Mouse (Mus musculus): Measurements from ENCODE around the gene Tmco1. TPM values are rescaled to one million over a fixed set of nuclear protein-coding genes. Genes with fewer than 3 reads are reported as not detected.

The Tmco1 gene
- 86.5 and 121 TPM in 2 replicates for polyA plus RNA-seq (2014; fragmentation: Nextera tagmentation; extraction: Ambion mirVana)

DNA sequence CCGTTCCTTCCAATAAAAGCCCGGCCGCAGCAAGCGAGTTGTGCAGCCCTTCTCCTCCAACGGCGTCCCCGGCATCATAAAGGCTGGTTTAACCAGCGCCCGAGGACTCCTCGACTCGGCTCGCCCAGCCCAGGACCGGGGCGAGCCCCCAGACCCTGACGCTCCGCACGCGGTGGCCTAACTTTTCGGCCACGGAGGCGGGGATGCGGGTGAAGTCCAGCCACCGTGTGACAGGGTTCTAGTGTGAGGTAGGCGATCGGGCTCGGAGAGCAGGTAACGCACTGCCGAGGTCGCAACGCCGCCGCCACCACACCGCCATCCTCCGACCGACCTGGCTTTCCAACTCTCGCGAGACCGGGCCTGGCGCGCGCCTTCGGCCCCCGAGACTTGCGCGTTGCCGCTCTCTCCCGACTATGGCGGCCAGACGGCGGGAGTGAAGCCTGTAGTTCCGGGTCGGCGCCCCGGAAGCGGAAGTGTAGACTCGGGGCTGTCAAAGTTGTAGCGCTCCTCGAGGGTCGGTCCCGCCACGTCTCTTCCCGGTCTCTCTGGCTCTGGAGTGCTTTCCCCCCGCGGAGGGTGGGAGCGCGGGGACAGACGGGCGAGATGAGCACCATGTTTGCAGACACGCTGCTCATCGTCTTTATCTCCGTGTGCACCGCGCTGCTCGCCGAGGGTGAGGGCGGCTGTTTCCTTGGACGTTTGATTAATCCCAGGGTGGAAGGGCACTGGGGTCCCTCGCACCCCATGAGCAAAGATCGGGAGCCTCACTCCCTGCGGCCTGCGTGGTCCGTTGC is at the start of gene Tmco1:
Gene Tmco1, plus strand, starts transcription at position 118 of the 794 bp plus-strand sequence.
- ATAC-seq (ENCODE audit: low FRiP score, low TSS enrichment), result peak; percentile 98
- WGBS, result under 1% methylated on average over 82 of the region's 82 CpGs
- Histone ChIP-seq H3K4me3 (ENCODE audit: low read length) (peak within 1 kb of the TSS; percentile 86), H3K27ac (ENCODE audit: low read depth, low read length) (peak within 1 kb of the TSS; percentile 94), H3K4me1 (ENCODE audit: control insufficient read depth, insufficient read depth, low read length) (peaks cover 7% of the 10 kb centered on the region), H3K9me3 (ENCODE audit: control insufficient read depth, low read length) (no peaks in the 10 kb centered on the region), H3K4me2 (replicated peaks; ENCODE audit: low read depth, low read length) (peak within 1 kb of the TSS; percentile 60), H3K27me3 (ENCODE audit: control insufficient read depth, insufficient read depth, low read length) (no peaks in the 10 kb centered on the region), H3K9ac (ENCODE audit: low read depth, low read length) (peak within 1 kb of the TSS; percentile 97), H3K36me3 (ENCODE audit: control insufficient read depth, insufficient read depth, low read length) (peaks cover 14% of the 10 kb centered on the region; the same call in 1 of the 2 replicates)

DNA sequence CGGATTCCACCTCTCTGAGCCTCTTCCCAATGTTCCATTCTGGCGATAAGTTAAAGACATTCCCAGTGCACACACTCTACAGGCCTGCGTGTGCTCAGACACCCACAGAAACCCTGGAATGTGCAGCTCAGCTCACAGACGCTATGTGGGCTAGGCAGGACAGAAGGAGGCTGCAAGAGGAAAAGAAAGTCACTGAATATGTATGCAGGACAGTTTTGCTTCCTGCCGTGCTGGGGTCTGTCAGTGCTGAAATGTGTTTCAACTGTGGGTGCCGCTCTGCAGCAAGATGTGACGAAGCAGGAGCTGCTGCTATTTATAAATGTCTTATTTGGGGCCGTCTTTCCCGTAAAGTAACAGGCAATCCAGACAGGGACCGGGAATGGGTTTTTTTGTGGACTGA is 48.5 kb upstream of the Tmco1 start:
- 76% methylated on average over 10 of the region's 10 CpGs for WGBS
- no peak for ATAC-seq (ENCODE audit: low FRiP score, low TSS enrichment)
- H3K4me3 ChIP-seq (ENCODE audit: low read length), result no peak overlapping the region
- no peaks in the 10 kb centered on the region for H3K36me3 ChIP-seq (ENCODE audit: control insufficient read depth, insufficient read depth, low read length)
- no peak overlapping the region for H3K9ac ChIP-seq (ENCODE audit: low read depth, low read length)
- H3K9me3 ChIP-seq (ENCODE audit: control insufficient read depth, low read length), result no peaks in the 10 kb centered on the region
- H3K27me3 ChIP-seq (ENCODE audit: control insufficient read depth, insufficient read depth, low read length), result no peaks in the 10 kb centered on the region
- peaks cover 11% of the 10 kb centered on the region for H3K4me1 ChIP-seq (ENCODE audit: control insufficient read depth, insufficient read depth, low read length)
- H3K4me2 ChIP-seq (replicated peaks; ENCODE audit: low read depth, low read length), result no peak overlapping the region
- no peak overlapping the region for H3K27ac ChIP-seq (ENCODE audit: low read depth, low read length)

DNA sequence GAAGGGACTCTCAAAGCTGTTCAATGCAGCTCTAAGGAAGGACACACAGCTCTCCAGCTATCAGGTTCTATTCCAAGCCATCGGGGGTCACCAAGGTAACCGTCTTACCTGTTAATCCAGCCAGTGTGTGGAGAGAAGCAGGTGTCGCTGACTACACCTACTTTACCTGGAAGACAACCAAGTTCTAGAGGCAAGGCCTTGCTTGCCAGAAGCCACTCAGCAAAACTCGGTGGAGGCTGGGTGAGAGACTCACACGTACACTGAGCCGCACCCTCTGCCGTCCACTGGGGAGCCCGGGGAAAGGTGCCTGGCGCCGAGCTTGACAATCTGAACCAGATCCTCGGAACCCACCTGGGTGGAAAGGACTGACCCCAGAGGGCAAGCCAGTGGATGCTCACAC is 46.4 kb upstream of the Tmco1 start:
- no peak for ATAC-seq (ENCODE audit: low FRiP score, low TSS enrichment)
- WGBS, result 90% methylated on average over 11 of the region's 11 CpGs

DNA sequence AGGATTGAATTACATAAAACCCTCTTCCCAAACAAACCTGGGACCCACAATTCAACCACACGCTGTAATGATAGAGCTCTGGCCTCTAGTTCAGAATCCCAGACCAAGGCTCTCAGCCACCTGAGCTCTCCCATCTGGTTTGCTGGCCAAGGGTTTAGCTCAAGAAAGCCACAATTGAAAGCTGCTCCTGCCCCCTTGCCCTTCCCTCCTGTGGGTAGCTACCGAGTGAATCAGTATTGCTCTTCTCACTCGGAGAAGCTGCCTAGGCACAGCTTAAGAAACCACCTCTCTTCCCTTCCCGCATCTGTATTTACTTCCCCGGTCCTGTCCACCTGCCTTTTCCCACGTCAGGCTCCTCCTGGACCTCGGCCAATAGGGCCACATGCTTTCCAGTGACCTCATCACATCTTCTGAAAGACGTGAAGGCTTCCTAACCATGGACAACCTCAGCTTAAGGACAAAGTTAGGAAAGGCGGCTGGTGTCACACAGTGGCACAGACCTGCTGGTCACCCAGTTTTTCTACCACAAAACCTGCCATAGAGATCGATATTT is 45.6 kb upstream of the Tmco1 start:
- ATAC-seq (ENCODE audit: low FRiP score, low TSS enrichment), result no peak
- H3K4me2 ChIP-seq (replicated peaks; ENCODE audit: low read depth, low read length), result no peak overlapping the region
- H3K27ac ChIP-seq (ENCODE audit: low read depth, low read length), result no peak overlapping the region
- H3K9me3 ChIP-seq (ENCODE audit: control insufficient read depth, low read length), result no peaks in the 10 kb centered on the region
- H3K4me3 ChIP-seq (ENCODE audit: low read length), result no peak overlapping the region
- H3K9ac ChIP-seq (ENCODE audit: low read depth, low read length), result no peak overlapping the region
- no peaks in the 10 kb centered on the region for H3K27me3 ChIP-seq (ENCODE audit: control insufficient read depth, insufficient read depth, low read length)
- 76% methylated on average over 10 of the region's 10 CpGs for WGBS
- no peaks in the 10 kb centered on the region for H3K36me3 ChIP-seq (ENCODE audit: control insufficient read depth, insufficient read depth, low read length)
- no peaks in the 10 kb centered on the region for H3K4me1 ChIP-seq (ENCODE audit: control insufficient read depth, insufficient read depth, low read length)

More for the DNA sequence above, 46.4 kb upstream of the Tmco1 start:
- H3K4me2 ChIP-seq (replicated peaks; ENCODE audit: low read depth, low read length), result no peak overlapping the region
- H3K9ac ChIP-seq (ENCODE audit: low read depth, low read length), result no peak overlapping the region
- no peak overlapping the region for H3K27ac ChIP-seq (ENCODE audit: low read depth, low read length)
- H3K4me1 ChIP-seq (ENCODE audit: control insufficient read depth, insufficient read depth, low read length), result peaks cover 7% of the 10 kb centered on the region
- no peaks in the 10 kb centered on the region for H3K36me3 ChIP-seq (ENCODE audit: control insufficient read depth, insufficient read depth, low read length)
- no peak overlapping the region for H3K4me3 ChIP-seq (ENCODE audit: low read length)
- H3K9me3 ChIP-seq (ENCODE audit: control insufficient read depth, low read length), result no peaks in the 10 kb centered on the region
- H3K27me3 ChIP-seq (ENCODE audit: control insufficient read depth, insufficient read depth, low read length), result no peaks in the 10 kb centered on the region

DNA sequence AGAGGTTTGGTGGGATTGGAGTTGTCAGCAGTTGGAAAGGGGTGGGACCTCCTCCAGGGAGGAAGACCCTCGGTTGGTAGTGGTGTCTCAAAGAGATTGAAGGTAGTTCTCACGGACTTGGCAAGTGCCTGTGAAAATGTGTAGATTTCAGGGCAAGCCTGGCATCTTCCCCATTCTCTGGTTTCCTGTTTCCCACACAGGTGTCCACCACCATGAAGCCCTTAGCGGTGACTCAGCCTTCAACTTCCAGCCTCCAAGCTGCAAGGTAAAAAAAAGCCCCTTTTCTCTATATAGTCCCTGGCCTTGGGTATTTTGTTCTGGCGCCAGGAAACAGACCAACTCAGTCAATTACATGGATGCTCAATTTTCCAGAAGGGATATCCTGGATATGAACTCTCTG is 42.8 kb upstream of the Tmco1 start:
- no peaks in the 10 kb centered on the region for H3K9me3 ChIP-seq (ENCODE audit: control insufficient read depth, low read length)
- no peaks in the 10 kb centered on the region for H3K27me3 ChIP-seq (ENCODE audit: control insufficient read depth, insufficient read depth, low read length)
- peaks cover 13% of the 10 kb centered on the region for H3K4me1 ChIP-seq (ENCODE audit: control insufficient read depth, insufficient read depth, low read length)
- no peak overlapping the region for H3K27ac ChIP-seq (ENCODE audit: low read depth, low read length)
- H3K4me2 ChIP-seq (replicated peaks; ENCODE audit: low read depth, low read length), result no peak overlapping the region
- H3K4me3 ChIP-seq (ENCODE audit: low read length), result no peak overlapping the region
- H3K36me3 ChIP-seq (ENCODE audit: control insufficient read depth, insufficient read depth, low read length), result no peaks in the 10 kb centered on the region
- no peak overlapping the region for H3K9ac ChIP-seq (ENCODE audit: low read depth, low read length)
- no peak for ATAC-seq (ENCODE audit: low FRiP score, low TSS enrichment)
- WGBS, result 74% methylated on average over 4 of the region's 4 CpGs

DNA sequence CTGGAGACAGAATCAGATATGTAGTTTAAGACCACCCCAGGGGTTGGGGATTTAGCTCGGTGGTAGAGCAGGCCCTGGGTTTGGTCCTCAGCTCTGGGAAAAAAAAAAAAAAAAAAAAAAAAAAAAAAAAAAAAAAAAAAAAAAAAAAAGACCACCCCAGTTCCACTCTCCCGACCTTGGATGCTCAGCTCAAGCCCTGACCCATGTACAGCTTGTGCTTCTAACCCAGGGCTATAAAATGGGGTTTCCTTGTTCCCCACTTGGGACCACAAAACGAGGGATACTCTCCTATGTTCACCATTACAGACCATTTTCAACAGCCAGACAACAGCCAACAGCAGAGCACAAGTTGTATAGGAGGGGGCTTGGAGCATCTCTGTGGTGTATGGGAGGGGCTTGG is 41.5 kb upstream of the Tmco1 start:
- Histone ChIP-seq H3K4me3 (ENCODE audit: low read length) (no peak overlapping the region), H3K4me1 (ENCODE audit: control insufficient read depth, insufficient read depth, low read length) (peaks cover 27% of the 10 kb centered on the region), H3K36me3 (ENCODE audit: control insufficient read depth, insufficient read depth, low read length) (no peaks in the 10 kb centered on the region), H3K27me3 (ENCODE audit: control insufficient read depth, insufficient read depth, low read length) (no peaks in the 10 kb centered on the region), H3K27ac (ENCODE audit: low read depth, low read length) (no peak overlapping the region), H3K9me3 (ENCODE audit: control insufficient read depth, low read length) (no peaks in the 10 kb centered on the region), H3K9ac (ENCODE audit: low read depth, low read length) (no peak overlapping the region), H3K4me2 (replicated peaks; ENCODE audit: low read depth, low read length) (no peak overlapping the region)
- no peak for ATAC-seq (ENCODE audit: low FRiP score, low TSS enrichment)
- 84% methylated on average over 3 of the region's 3 CpGs for WGBS

DNA sequence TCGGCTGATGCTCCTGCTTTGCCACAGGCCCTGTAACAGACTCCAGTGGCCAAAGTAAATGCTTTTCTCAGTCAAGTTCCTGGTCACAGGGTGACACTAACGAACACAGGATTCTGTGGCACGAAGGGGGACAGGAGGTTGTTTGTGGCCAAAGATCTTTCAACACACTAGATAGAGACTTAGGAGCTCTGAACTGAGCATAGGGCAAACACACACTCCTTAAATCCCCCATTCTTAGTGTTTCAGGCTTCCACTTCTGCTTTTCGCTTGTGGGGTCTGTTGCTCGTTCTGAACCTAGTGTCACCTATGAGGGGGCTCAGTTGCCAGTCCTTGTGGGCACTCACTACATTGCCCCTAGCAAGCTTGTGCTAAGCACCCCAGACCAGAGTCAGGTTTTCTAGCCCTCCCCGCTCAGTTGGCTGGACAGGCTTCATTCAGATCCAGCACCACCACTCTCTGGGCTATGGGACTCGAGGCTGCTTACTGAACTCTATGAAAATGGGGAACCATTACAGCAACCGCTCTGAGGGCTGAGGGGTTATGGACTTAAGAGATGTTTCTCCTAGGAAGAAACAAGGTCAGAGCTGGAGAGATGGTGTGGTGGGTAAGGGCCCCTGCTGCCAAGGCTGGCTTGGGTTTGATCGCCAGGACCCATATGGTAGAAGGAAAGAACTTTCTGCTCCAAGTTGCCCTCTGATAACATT is 39.7 kb upstream of the Tmco1 start:
- Histone ChIP-seq H3K4me3 (ENCODE audit: low read length) (no peak overlapping the region), H3K4me2 (replicated peaks; ENCODE audit: low read depth, low read length) (no peak overlapping the region), H3K9me3 (ENCODE audit: control insufficient read depth, low read length) (no peaks in the 10 kb centered on the region), H3K36me3 (ENCODE audit: control insufficient read depth, insufficient read depth, low read length) (no peaks in the 10 kb centered on the region), H3K9ac (ENCODE audit: low read depth, low read length) (no peak overlapping the region), H3K27ac (ENCODE audit: low read depth, low read length) (no peak overlapping the region; the same call in 1 of the 2 replicates), H3K4me1 (ENCODE audit: control insufficient read depth, insufficient read depth, low read length) (peaks cover 27% of the 10 kb centered on the region), H3K27me3 (ENCODE audit: control insufficient read depth, insufficient read depth, low read length) (no peaks in the 10 kb centered on the region)
- no peak for ATAC-seq (ENCODE audit: low FRiP score, low TSS enrichment)
- 88% methylated on average over 9 of the region's 9 CpGs for WGBS

DNA sequence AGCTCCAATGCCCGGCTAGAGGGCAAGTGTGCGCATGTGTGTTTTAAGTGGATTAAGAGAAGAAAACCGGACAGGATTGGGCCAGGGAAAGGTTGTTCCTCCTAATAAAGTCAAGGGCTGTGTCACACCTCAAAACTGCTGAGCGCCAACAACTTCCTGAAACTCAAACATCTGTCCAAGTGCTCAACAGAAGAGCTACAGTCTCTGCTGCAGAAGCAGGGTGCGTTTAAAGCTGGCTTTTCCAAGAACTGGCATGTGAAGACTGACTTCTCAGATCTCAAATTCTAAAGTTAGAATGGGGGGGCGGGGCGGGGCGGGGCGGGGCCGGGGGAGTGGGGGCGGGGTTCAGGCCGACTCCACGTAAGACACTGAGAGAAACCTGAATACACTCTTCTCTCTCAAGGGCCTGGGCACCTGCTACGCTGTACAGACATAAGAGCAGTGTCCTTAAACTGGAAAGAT is 38.8 kb upstream of the Tmco1 start:
- WGBS, result 29% methylated on average over 14 of the region's 14 CpGs
- no peak overlapping the region for H3K9ac ChIP-seq (ENCODE audit: low read depth, low read length)
- H3K4me1 ChIP-seq (ENCODE audit: control insufficient read depth, insufficient read depth, low read length), result peaks cover 27% of the 10 kb centered on the region

More for the DNA sequence above, 38.8 kb upstream of the Tmco1 start:
- Histone ChIP-seq H3K27ac (ENCODE audit: low read depth, low read length) (peak overlapping the region; percentile 43; the same call in 1 of the 2 replicates), H3K4me2 (replicated peaks; ENCODE audit: low read depth, low read length) (0 out of 2 replicates have a peak overlapping the region, but pooled peaks have one; percentile 46), H3K4me3 (ENCODE audit: low read length) (no peak overlapping the region), H3K36me3 (ENCODE audit: control insufficient read depth, insufficient read depth, low read length) (no peaks in the 10 kb centered on the region), H3K27me3 (ENCODE audit: control insufficient read depth, insufficient read depth, low read length) (no peaks in the 10 kb centered on the region), H3K9me3 (ENCODE audit: control insufficient read depth, low read length) (no peaks in the 10 kb centered on the region)
- ATAC-seq (ENCODE audit: low FRiP score, low TSS enrichment), result 0 out of 2 replicates have a peak, but pooled peaks have one; percentile 13
